15 mouse cellular contexts compared by ENCODE assay signal in the genomic region with DNA sequence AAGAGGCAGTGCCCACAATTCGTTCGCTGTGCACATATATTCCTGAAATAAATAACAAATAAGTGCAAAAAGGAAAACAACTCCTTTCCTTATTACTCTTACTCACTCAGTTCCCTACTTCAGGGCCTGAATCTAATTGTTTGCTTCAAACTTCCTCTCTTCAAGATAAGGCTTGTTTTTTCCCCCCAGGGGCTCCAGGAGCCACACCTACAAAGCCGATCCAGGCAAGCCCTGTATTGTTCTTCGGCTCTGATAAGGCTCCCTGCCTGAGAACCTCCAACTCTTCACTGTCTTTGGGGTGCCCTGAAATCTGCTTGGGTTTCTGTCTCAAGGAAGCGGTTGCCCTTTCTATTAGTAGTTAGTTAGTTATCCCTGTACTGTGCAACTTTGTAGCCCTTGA. TPM values are rescaled to one million over a fixed set of nuclear protein-coding genes. Genes with fewer than 3 reads are reported as not detected.
DNase-seq lines count a peak whose midpoint lies in the region; ATAC-seq and TF ChIP-seq lines count a peak whose summit lies in the region.
"Had no signal": no experiment of that assay in that cellular context is flagged by ENCODE, and none has a peak within 500 bp of the region (broad histone marks: within the 10 kb centered on the region; RNA-seq: fewer than 3 reads in every experiment).

No protein-coding gene starts in this region.

- TF ChIP-seq EP300 in MEL (IDR thresholded peaks at IDR 0.05; ENCODE audit: low read depth in 1 of 2, low read length in 2 of 2): peak; percentile 55 to 71

- H3K27me3 ChIP-seq in heart, embryonic 10.5 days (ENCODE audit: insufficient read depth, poor library complexity, severe bottlenecking): no peaks in the 10 kb centered on the region
- no peaks in the 10 kb centered on the region for H3K27me3 ChIP-seq in MEL (ENCODE audit: control insufficient read depth in 1 of 2, insufficient read depth in 2 of 2, low read length in 2 of 2)
- H3K27me3 ChIP-seq in heart, embryonic 15.5 days: no peaks in the 10 kb centered on the region
- no peaks in the 10 kb centered on the region for H3K27me3 ChIP-seq in thymus, adult 2 months (ENCODE audit: control insufficient read depth, insufficient read depth, low read length)
- no peaks in the 10 kb centered on the region for H3K27me3 ChIP-seq in hindbrain, embryonic 11.5 days (ENCODE audit: control insufficient read depth, insufficient read depth, low read length)
- H3K27me3 ChIP-seq: megakaryocyte, embryonic 14.5 days had no signal

- H3K9me3 ChIP-seq in heart, embryonic 10.5 days: no peaks in the 10 kb centered on the region
- no peaks in the 10 kb centered on the region for H3K9me3 ChIP-seq in MEL (replicated peaks; ENCODE audit: insufficient read depth, low read length)
- no peaks in the 10 kb centered on the region for H3K9me3 ChIP-seq in heart, embryonic 15.5 days (replicated peaks)
- H3K9me3 ChIP-seq in hindbrain, embryonic 11.5 days (ENCODE audit: control insufficient read depth, low read length): no peaks in the 10 kb centered on the region

- peaks cover 15% of the 10 kb centered on the region for H3K4me1 ChIP-seq in heart, embryonic 10.5 days
- peaks cover 7 to 24% of the 10 kb centered on the region in 2 experiments for H3K4me1 ChIP-seq in MEL (ENCODE audit: control insufficient read depth in 1 of 2, insufficient read depth in 2 of 2, low read length in 2 of 2)
- H3K4me1 ChIP-seq in heart, embryonic 15.5 days (replicated peaks): peaks cover 11% of the 10 kb centered on the region
- H3K4me1 ChIP-seq in thymus, adult 2 months (replicated peaks; ENCODE audit: control insufficient read depth, insufficient read depth, low read length): peaks cover 6% of the 10 kb centered on the region; the same call in 1 of the 2 replicates
- no peaks in the 10 kb centered on the region for H3K4me1 ChIP-seq in hindbrain, embryonic 11.5 days (replicated peaks; ENCODE audit: control insufficient read depth, insufficient read depth, low read length)

- no peak for TF ChIP-seq CTCF in MEL (IDR thresholded peaks at IDR 0.05 in 2 of 3, conservative IDR thresholded peaks at IDR 0.05 in 1 of 3; ENCODE audit: control insufficient read depth in 1 of 3, insufficient read depth in 1 of 3, low read depth in 2 of 3, low read length in 3 of 3, poor library complexity in 1 of 3, severe bottlenecking in 1 of 3)
- no peak for TF ChIP-seq CTCF in thymus, adult 2 months (IDR thresholded peaks at IDR 0.05; ENCODE audit: borderline replicate concordance, control insufficient read depth, extremely low read depth, insufficient read depth, low read length, poor library complexity)

- WGBS in heart, embryonic 10.5 days: 42% methylated on average over 5 of the region's 5 CpGs
- WGBS in heart, embryonic 15.5 days: 48% methylated on average over 5 of the region's 5 CpGs
- 84% methylated on average over 5 of the region's 5 CpGs for WGBS in thymus, adult 2 months
- WGBS in hindbrain, embryonic 11.5 days: 63% methylated on average over 5 of the region's 5 CpGs

- H3K4me3 ChIP-seq in heart, embryonic 10.5 days: no peak overlapping the region
- H3K4me3 ChIP-seq in MEL (ENCODE audit: control insufficient read depth in 1 of 2, insufficient read depth in 1 of 2, low read depth in 2 of 2, low read length in 2 of 2): peak overlapping the region; percentile 14 to 29; a peak in 2 of 4 replicates
- no peak overlapping the region for H3K4me3 ChIP-seq in heart, embryonic 15.5 days
- no peak overlapping the region for H3K4me3 ChIP-seq in thymus, adult 2 months (ENCODE audit: control insufficient read depth, insufficient read depth, low read length)
- H3K4me3 ChIP-seq in hindbrain, embryonic 11.5 days (ENCODE audit: low read depth, low read length): no peak overlapping the region
- H3K4me3 ChIP-seq: left cerebral cortex, adult 2 months; megakaryocyte, embryonic 14.5 days had no signal

- peak overlapping the region; percentile 44 for H3K9ac ChIP-seq in MEL (ENCODE audit: control insufficient read depth, low read depth, low read length, poor library complexity, severe bottlenecking)
- H3K9ac ChIP-seq in heart, embryonic 15.5 days: no peak overlapping the region
- H3K9ac ChIP-seq in hindbrain, embryonic 11.5 days (ENCODE audit: low read depth, low read length): no peak overlapping the region

- no peak for TF ChIP-seq RAD21 in MEL (IDR thresholded peaks at IDR 0.05; ENCODE audit: low read depth, low read length)

- H3K79me2 ChIP-seq in MEL (ENCODE audit: control insufficient read depth, insufficient read depth, low read length, poor library complexity): no peaks in the 10 kb centered on the region

- no peaks in the 10 kb centered on the region for H3K36me3 ChIP-seq in heart, embryonic 10.5 days
- H3K36me3 ChIP-seq in MEL (ENCODE audit: control insufficient read depth in 1 of 2, insufficient read depth in 2 of 2, low read length in 2 of 2): peaks cover 0 to 19% of the 10 kb centered on the region in 2 experiments; a peak in 2 of 4 replicates
- no peaks in the 10 kb centered on the region for H3K36me3 ChIP-seq in heart, embryonic 15.5 days
- no peaks in the 10 kb centered on the region for H3K36me3 ChIP-seq in thymus, adult 2 months (ENCODE audit: control insufficient read depth, insufficient read depth, low read length)
- H3K36me3 ChIP-seq in hindbrain, embryonic 11.5 days (ENCODE audit: control insufficient read depth, insufficient read depth, low read length): no peaks in the 10 kb centered on the region

- no peak for ATAC-seq in heart, embryonic 15.5 days (replicated peaks; ENCODE audit: insufficient number of reproducible peaks, insufficient read depth, low FRiP score, low read depth)
- ATAC-seq in megakaryocyte-erythroid progenitor cell, adult 5-6 weeks (replicated peaks; ENCODE audit: low FRiP score, low TSS enrichment, poor library complexity, severe bottlenecking): peak; percentile 66
- ATAC-seq in hindbrain, embryonic 11.5 days (ENCODE audit: low FRiP score): no peak
- ATAC-seq: CD4-positive, CD25-positive, alpha-beta regulatory T cell, adult 4 months; intestine, embryonic 16.5 days had no signal

- peak overlapping the region; percentile 25; the same call in 1 of the 2 replicates for H3K27ac ChIP-seq in heart, embryonic 10.5 days
- peak overlapping the region; percentile 69 for H3K27ac ChIP-seq in MEL (ENCODE audit: control insufficient read depth, low read depth, low read length)
- peak overlapping the region; percentile 36; the same call in 1 of the 2 replicates for H3K27ac ChIP-seq in heart, embryonic 15.5 days
- no peak overlapping the region for H3K27ac ChIP-seq in thymus, adult 2 months (ENCODE audit: control insufficient read depth, insufficient read depth, low read length)
- H3K27ac ChIP-seq in hindbrain, embryonic 11.5 days (ENCODE audit: low read depth, low read length): no peak overlapping the region
- H3K27ac ChIP-seq: left cerebral cortex, adult 2 months had no signal

- DNase-seq in heart, embryonic 10.5 days (ENCODE audit: low spot score): peak; percentile 85
- no peak for DNase-seq in heart, postnatal 4 days
- DNase-seq in MEL (ENCODE audit: low read depth, low spot score): peak; percentile 89
- no peak for DNase-seq in thymus, adult 2 months
- DNase-seq in hindbrain, embryonic 11.5 days (ENCODE audit: low spot score): no peak
- no peak for DNase-seq in neural tube, embryonic 10.5 days (ENCODE audit: extremely low spot score, low spot score)
- DNase-seq: cerebellum, adult 18-20 months; kidney, postnatal 4 days; thymus, postnatal 4 days had no signal

- no peak for TF ChIP-seq POLR2A in MEL (IDR thresholded peaks at IDR 0.05; ENCODE audit: control insufficient read depth in 1 of 2, insufficient read depth in 1 of 2, low read depth in 1 of 2, low read length in 2 of 2, poor library complexity in 1 of 2)
- TF ChIP-seq POLR2A in thymus, adult 2 months (IDR thresholded peaks at IDR 0.05; ENCODE audit: control insufficient read depth, extremely low read depth, insufficient read depth, low read length, poor library complexity): no peak

- H3K4me2 ChIP-seq in heart, embryonic 15.5 days: no peak overlapping the region
- no peak overlapping the region for H3K4me2 ChIP-seq in hindbrain, embryonic 11.5 days (replicated peaks; ENCODE audit: low read depth, low read length)

TF ChIP-seq in MEL, 35 proteins besides CTCF, POLR2A, EP300 and RAD21 (continues in another document):
- TF ChIP-seq JUND (IDR thresholded peaks at IDR 0.05; ENCODE audit: low read depth, low read length): no peak
- TF ChIP-seq MAFK (IDR thresholded peaks at IDR 0.05; ENCODE audit: borderline replicate concordance, low read depth, low read length): no peak
- no peak for TF ChIP-seq MAZ (IDR thresholded peaks at IDR 0.05; ENCODE audit: low read depth, low read length)
- TF ChIP-seq UBTF (IDR thresholded peaks at IDR 0.05; ENCODE audit: borderline replicate concordance, insufficient read depth, low read depth, low read length): no peak
- TF ChIP-seq ELF1 (IDR thresholded peaks at IDR 0.05; ENCODE audit: low read depth, low read length): no peak
- no peak for TF ChIP-seq E2F4 (IDR thresholded peaks at IDR 0.05; ENCODE audit: borderline replicate concordance, low read depth, low read length)
- TF ChIP-seq HCFC1 (IDR thresholded peaks at IDR 0.05; ENCODE audit: low read depth, low read length): peak; percentile 54; the same call in 1 of the 2 replicates
- TF ChIP-seq KAT2A (conservative IDR thresholded peaks at IDR 0.05; ENCODE audit: low read depth, low read length): no peak
- TF ChIP-seq ZKSCAN1 (IDR thresholded peaks at IDR 0.05; ENCODE audit: low read depth, low read length): no peak
- no peak for TF ChIP-seq BHLHE40 (IDR thresholded peaks at IDR 0.05; ENCODE audit: borderline replicate concordance, low read depth, low read length)
- TF ChIP-seq TAL1 (IDR thresholded peaks at IDR 0.05; ENCODE audit: low read length): no peak
- no peak for TF ChIP-seq USF1 (IDR thresholded peaks at IDR 0.05; ENCODE audit: low read depth, low read length)
- no peak for TF ChIP-seq ZC3H11A (IDR thresholded peaks at IDR 0.05; ENCODE audit: low read depth, low read length)
- peak; percentile 73 for TF ChIP-seq ETS1 (IDR thresholded peaks at IDR 0.05; ENCODE audit: low read depth, low read length)
- TF ChIP-seq SMC3 (IDR thresholded peaks at IDR 0.05; ENCODE audit: low read depth, low read length): no peak

RNA-seq across cellular contexts. Expression of a gene that starts 15.6 kb away (rescaled TPM):
- polyA plus RNA-seq in heart, embryonic 10.5 days (2016; fragmentation: Nextera tagmentation; extraction: Ambion mirVana): 14.8 and 15.8 TPM in 2 replicates
- total RNA-seq in heart, postnatal 4 days (2021): 10 to 100 TPM; 21.2 to 23.2 TPM
- 5.7 and 6.7 TPM in 2 replicates for total RNA-seq in MEL (2012; rRNA removed)
- polyA plus RNA-seq in MEL (2012; ENCODE audit: insufficient read depth in 1 of 2, insufficient read length in 2 of 2, low read depth in 1 of 2, low replicate concordance in 2 of 2, missing spikeins in 1 of 2): 10 to 100 TPM; 10.3 to 19.8 TPM
- polyA plus RNA-seq in heart, embryonic 15.5 days (2015; fragmentation: Nextera tagmentation; extraction: Ambion mirVana): 8.7 and 11.0 TPM in 2 replicates
- 8.3 and 21.1 TPM in 2 replicates for total RNA-seq in megakaryocyte-erythroid progenitor cell, adult 5-6 weeks (2014; fragmentation: Nextera tagmentation)
- total RNA-seq in megakaryocyte-erythroid progenitor cell, adult 5-6 weeks (2017): 8.8 and 15.9 TPM in 2 replicates
- 70.0 and 73.4 TPM in 2 replicates for polyA plus RNA-seq in thymus, adult 2 months (2012; rRNA removed)
- 16.7 and 17.1 TPM in 2 replicates for polyA plus RNA-seq in hindbrain, embryonic 11.5 days (2014; fragmentation: Nextera tagmentation; extraction: Ambion mirVana)

Comparison
In these comparisons a context has a peak if more than half of its experiments do, and no peak if none do; other contexts are left out.
1. DNase-seq: peak in heart, embryonic 10.5 days (single experiment) and MEL (single experiment); none in heart, postnatal 4 days (single experiment), thymus, adult 2 months (single experiment), hindbrain, embryonic 11.5 days (single experiment) and neural tube, embryonic 10.5 days (single experiment).
2. H3K27ac ChIP-seq: peak in heart, embryonic 10.5 days (single experiment), MEL (single experiment) and heart, embryonic 15.5 days (single experiment); none in thymus, adult 2 months (single experiment) and hindbrain, embryonic 11.5 days (single experiment).
3. H3K4me3 ChIP-seq: peak in MEL (2 of 2); none in heart, embryonic 10.5 days (single experiment), heart, embryonic 15.5 days (single experiment), thymus, adult 2 months (single experiment) and hindbrain, embryonic 11.5 days (single experiment).